Mouse (Mus musculus): Measurements from ENCODE around the gene Prmt9. TPM values are rescaled to one million over a fixed set of nuclear protein-coding genes. Genes with fewer than 3 reads are reported as not detected.

Gene Prmt9
- total and polyA plus RNA-seq, 3 experiments, result 8.6 to 15.1 (median 14.6) TPM

Other genes with a start within 250 kb of the Prmt9 start
- gene Arhgap10, start 31.4 kb upstream of the Prmt9 start, total RNA-seq (2021), result 10 to 100 TPM; 16.9 to 29.1 TPM
- gene Arhgap10, start 31.4 kb upstream of the Prmt9 start, polyA plus RNA-seq (2012; rRNA removed), result 20.5 and 32.5 TPM in 2 replicates
- gene Tmem184c, start 61.3 kb downstream of the Prmt9 start, total RNA-seq (2021), result 10 to 100 TPM; 35.6 to 36.9 TPM
- gene Tmem184c, start 61.3 kb downstream of the Prmt9 start, polyA plus RNA-seq (2012; rRNA removed), result 10.1 and 10.2 TPM in 2 replicates
- 10 to 100 TPM; 20.0 to 22.3 TPM for gene Ednra, start 175.1 kb downstream of the Prmt9 start, total RNA-seq (2021)
- 5.8 and 7.3 TPM in 2 replicates for gene Ednra, start 175.1 kb downstream of the Prmt9 start, polyA plus RNA-seq (2012; rRNA removed)

Measured in adrenal gland, adult 2 months (tissue).